Mouse (Mus musculus) ES-Bruce4 (cell line): ENCODE measurements at regions not wholly inside any gene's neighbourhood (a gene's known extent, or its start where the extent isn't known, plus 50 kb on each side); places are given as distances from the start of the nearest gene placed in this dataset.

ENCODE experiments used
- CTCF ChIP-seq: IDR thresholded peaks from one replicate; pipeline ENCODE4 v1.8.1; 2011; ENCODE audit warnings: low read depth, low read length
- EP300 ChIP-seq: IDR thresholded peaks from 2 replicates; pipeline ENCODE4 v1.6.1; 2011; ENCODE audit warnings: low read depth, low read length; ENCODE audit not compliant: insufficient read depth
- POLR2A ChIP-seq: IDR thresholded peaks from one replicate; pipeline ENCODE4 v1.8.1; 2011; ENCODE audit warnings: low read length; ENCODE audit not compliant: insufficient read depth

- no peak for TF ChIP-seq CTCF
- TF ChIP-seq POLR2A, result no peak
- no peak for TF ChIP-seq EP300
Observed at GRCm38 (mm10) chr12:95321693-95322092, 370.3 kb upstream of the Flrt2 start.
